Mouse (Mus musculus) lung, postnatal 0 days (tissue): ENCODE measurements at regions not wholly inside any gene's neighbourhood (a gene's known extent, or its start where the extent isn't known, plus 50 kb on each side); places are given as distances from the start of the nearest gene placed in this dataset.

Experiments used
- CTCF ChIP-seq: IDR thresholded peaks from 2 replicates; pipeline ENCODE4 v1.5.1; 2016; ENCODE audit warnings: antibody characterized with exemption, mild to moderate bottlenecking
- EP300 ChIP-seq: IDR thresholded peaks from 2 replicates; pipeline ENCODE4 v1.6.1; 2016; ENCODE audit warnings: antibody characterized with exemption, mild to moderate bottlenecking, control low read depth

GRCm38 (mm10) chr13:11369456-11369855, 737.3 kb downstream of the Ryr2 start:
- TF ChIP-seq CTCF: no peak
- no peak for TF ChIP-seq EP300
